Mouse (Mus musculus) CH12.LX (cell line): ENCODE measurements around the gene Tspan7. TPM values are rescaled to one million over a fixed set of nuclear protein-coding genes. Genes with fewer than 3 reads are reported as not detected.

ENCODE experiments used
- DNase-seq: peaks from one replicate; pipeline ENCODE4 v3.0.0-alpha.2; 2013; ENCODE audit errors: extremely low read depth
- H3K27ac ChIP-seq: 2 replicates; pipeline ENCODE4 v1.5.1; 2012; ENCODE audit warnings: low read depth, mild to moderate bottlenecking, control low read depth, moderate library complexity; ENCODE audit not compliant: insufficient read depth
- H3K27me3 ChIP-seq: replicated peaks from 2 replicates; pipeline ENCODE3; 2012; ENCODE audit warnings: inconsistent platforms
- H3K36me3 ChIP-seq, 2 experiments: replicated peaks in 1 of 2; 2 replicates each; pipeline versions ENCODE3 to v1.6.1; 2012; ENCODE audit warnings: inconsistent platforms in 1 of 2, low read length in 1 of 2, mild to moderate bottlenecking in 1 of 2, mixed read lengths in 1 of 2, moderate library complexity in 1 of 2; ENCODE audit not compliant: control insufficient read depth in 1 of 2, insufficient read depth in 1 of 2
- H3K4me1 ChIP-seq, 2 experiments: 2 replicates each; pipeline ENCODE4 v1.6.1; 2012; ENCODE audit warnings: inconsistent platforms in 1 of 2, moderate library complexity in 1 of 2; ENCODE audit not compliant: insufficient read depth in 2 of 2, control insufficient read depth in 1 of 2
- H3K4me2 ChIP-seq: 2 replicates; pipeline ENCODE4 v1.6.1; 2012; ENCODE audit warnings: low read depth, mild to moderate bottlenecking, control low read depth; ENCODE audit not compliant: poor library complexity, insufficient read depth, severe bottlenecking
- H3K4me3 ChIP-seq, 3 experiments: fragments of 150-350 bp in 1 of 3; sonication (generic) in 1 of 3; replicated peaks in 1 of 3; 2 replicates each; pipeline versions ENCODE3 to v1.5.1; 2011 to 2012; ENCODE audit warnings: low read depth in 2 of 3, low read length in 2 of 3, mild to moderate bottlenecking in 2 of 3, moderate library complexity in 2 of 3, control low read depth in 1 of 3, improper control_type of control experiment in 1 of 3, inconsistent platforms in 1 of 3, mixed read lengths in 1 of 3; ENCODE audit not compliant: poor library complexity in 1 of 3
- H3K79me2 ChIP-seq: replicated peaks from 2 replicates; pipeline ENCODE4 v1.6.1; 2012; ENCODE audit warnings: mild to moderate bottlenecking, moderate library complexity; ENCODE audit not compliant: control insufficient read depth, poor library complexity, insufficient read depth, severe bottlenecking; ENCODE audit errors: extremely low read depth
- H3K9ac ChIP-seq: 2 replicates; pipeline ENCODE4 v1.6.1; 2012; ENCODE audit warnings: low read depth, mild to moderate bottlenecking, control low read depth, moderate library complexity; ENCODE audit not compliant: insufficient read depth
- H3K9me3 ChIP-seq: replicated peaks from 2 replicates; pipeline ENCODE3; 2012; ENCODE audit warnings: low read length, inconsistent platforms, mixed read lengths
- BHLHE40 ChIP-seq: IDR thresholded peaks from 2 replicates; pipeline ENCODE4 v1.6.1; 2011; ENCODE audit warnings: mild to moderate bottlenecking, low read depth, low read length, improper control_type of control experiment
- ELF1 ChIP-seq: IDR thresholded peaks from 2 replicates; pipeline ENCODE4 v1.6.1; 2014; ENCODE audit warnings: low read depth, mild to moderate bottlenecking, inconsistent platforms, low read length, improper control_type of control experiment
- EP300 ChIP-seq: IDR thresholded peaks from 2 replicates; pipeline ENCODE4 v1.6.1; 2011; ENCODE audit warnings: low read length, improper control_type of control experiment
- ETS1 ChIP-seq: conservative IDR thresholded peaks from 2 replicates; pipeline ENCODE4 v1.6.1; 2012; ENCODE audit warnings: low read depth, mild to moderate bottlenecking, inconsistent platforms, low read length, improper control_type of control experiment, moderate library complexity
- GABPA ChIP-seq: IDR thresholded peaks from 2 replicates; pipeline ENCODE4 v1.6.1; 2012; ENCODE audit warnings: low read depth, low read length, improper control_type of control experiment, inconsistent platforms; ENCODE audit not compliant: insufficient replicate concordance
- HCFC1 ChIP-seq: IDR thresholded peaks from 2 replicates; pipeline ENCODE4 v1.6.1; 2012; ENCODE audit warnings: low read depth, mild to moderate bottlenecking, inconsistent platforms, low read length, improper control_type of control experiment
- IRF4 ChIP-seq: IDR thresholded peaks from 2 replicates; pipeline ENCODE4 v1.6.1; 2014; ENCODE audit warnings: low read depth, mild to moderate bottlenecking, inconsistent platforms, low read length, improper control_type of control experiment
- JUN ChIP-seq: IDR thresholded peaks from 2 replicates; pipeline ENCODE4 v1.6.1; 2011; ENCODE audit warnings: low read depth, mild to moderate bottlenecking, low read length, improper control_type of control experiment, moderate library complexity; ENCODE audit not compliant: insufficient read depth
- JUND ChIP-seq: conservative IDR thresholded peaks from 2 replicates; pipeline ENCODE4 v1.6.1; 2011; ENCODE audit warnings: low read depth, low read length, improper control_type of control experiment
- MAFK ChIP-seq: IDR thresholded peaks from 2 replicates; pipeline ENCODE4 v1.6.1; 2011; ENCODE audit warnings: low read length, improper control_type of control experiment; ENCODE audit not compliant: insufficient replicate concordance
- MAX ChIP-seq: IDR thresholded peaks from 2 replicates; pipeline ENCODE4 v1.6.1; 2011; ENCODE audit warnings: low read length, improper control_type of control experiment
- MAZ ChIP-seq: IDR thresholded peaks from 2 replicates; pipeline ENCODE4 v1.6.1; 2012; ENCODE audit warnings: low read depth, mild to moderate bottlenecking, inconsistent platforms, low read length, improper control_type of control experiment, moderate library complexity
- MEF2A ChIP-seq: IDR thresholded peaks from 2 replicates; pipeline ENCODE4 v1.6.1; 2014; ENCODE audit warnings: low read depth, mild to moderate bottlenecking, inconsistent platforms, low read length, improper control_type of control experiment, borderline replicate concordance
- MYC ChIP-seq: IDR thresholded peaks from 2 replicates; pipeline ENCODE4 v1.6.1; 2011; ENCODE audit warnings: low read depth, mild to moderate bottlenecking, improper control_type of control experiment, low read length
- NRF1 ChIP-seq: IDR thresholded peaks from 2 replicates; pipeline ENCODE4 v1.6.1; 2014; ENCODE audit warnings: low read depth, mild to moderate bottlenecking, inconsistent platforms, low read length, improper control_type of control experiment, moderate library complexity
- PAX5 ChIP-seq: IDR thresholded peaks from 2 replicates; pipeline ENCODE4 v1.6.1; 2012; ENCODE audit warnings: low read length, inconsistent platforms, mixed read lengths
- RCOR1 ChIP-seq: conservative IDR thresholded peaks from 2 replicates; pipeline ENCODE4 v1.6.1; 2012; ENCODE audit warnings: low read depth, mild to moderate bottlenecking, inconsistent platforms, low read length, improper control_type of control experiment
- SIN3A ChIP-seq: IDR thresholded peaks from 2 replicates; pipeline ENCODE4 v1.6.1; 2012; ENCODE audit warnings: low read length, improper control_type of control experiment, inconsistent platforms
- SMC3 ChIP-seq: IDR thresholded peaks from 2 replicates; pipeline ENCODE4 v1.6.1; 2011; ENCODE audit warnings: low read depth, low read length, improper control_type of control experiment
- TBP ChIP-seq: conservative IDR thresholded peaks from 2 replicates; pipeline ENCODE4 v1.6.1; 2011; ENCODE audit warnings: low read depth, low read length, improper control_type of control experiment
- UBTF ChIP-seq: IDR thresholded peaks from 2 replicates; pipeline ENCODE4 v1.6.1; 2012; ENCODE audit warnings: low read depth, mild to moderate bottlenecking, inconsistent platforms, low read length, improper control_type of control experiment, moderate library complexity
- USF2 ChIP-seq: conservative IDR thresholded peaks from 2 replicates; pipeline ENCODE4 v1.6.1; 2011; ENCODE audit warnings: low read depth, low read length, improper control_type of control experiment
- ZMIZ1 ChIP-seq: IDR thresholded peaks from 2 replicates; pipeline ENCODE4 v1.6.1; 2012; ENCODE audit warnings: low read depth, mild to moderate bottlenecking, inconsistent platforms, low read length, improper control_type of control experiment
- ZNF384 ChIP-seq: IDR thresholded peaks from 2 replicates; pipeline ENCODE4 v1.6.1; 2012; ENCODE audit warnings: low read depth, low read length, improper control_type of control experiment, inconsistent platforms
- dilution Hi-C: fragments of 300-500 bp; cut with MboI; formaldehyde crosslinking; loops from 2 replicates; pipeline ENCODE4 v1.14.3; 2020; ENCODE audit warnings: low sequenced_read_pairs; ENCODE audit not compliant: extremely low pct_unique_long_range_greater_than_20kb, extremely low pct_ligation_motif_present
- in situ Hi-C: fragments of 300-500 bp; cut with MboI; formaldehyde crosslinking; loops from 3 replicates; pipeline ENCODE4 v1.14.3; 2019; ENCODE audit warnings: low sequenced_read_pairs, low pct_ligation_motif_present, low pct_unique_long_range_greater_than_20kb, mixed read lengths
- polyA plus RNA-seq: library from polyadenylated mRNA; unstranded; fragments of >175 nt; gene quantifications from 2 replicates; pipeline ENCODE4 v1.2.1, GENCODE M21; 2012; ENCODE audit warnings: low read depth; ENCODE audit not compliant: insufficient read length
- total RNA-seq, 2 experiments: library from RNA; depleted of rRNA; stranded (reverse); fragments of 300-350 nt in 1 of 2; fragments of >200 nt in 1 of 2; gene quantifications; 2 replicates each; pipeline ENCODE4 v1.2.3; 2012 to 2014

Gene Tspan7
- total and polyA plus RNA-seq, 3 experiments, result not detected

DNA sequence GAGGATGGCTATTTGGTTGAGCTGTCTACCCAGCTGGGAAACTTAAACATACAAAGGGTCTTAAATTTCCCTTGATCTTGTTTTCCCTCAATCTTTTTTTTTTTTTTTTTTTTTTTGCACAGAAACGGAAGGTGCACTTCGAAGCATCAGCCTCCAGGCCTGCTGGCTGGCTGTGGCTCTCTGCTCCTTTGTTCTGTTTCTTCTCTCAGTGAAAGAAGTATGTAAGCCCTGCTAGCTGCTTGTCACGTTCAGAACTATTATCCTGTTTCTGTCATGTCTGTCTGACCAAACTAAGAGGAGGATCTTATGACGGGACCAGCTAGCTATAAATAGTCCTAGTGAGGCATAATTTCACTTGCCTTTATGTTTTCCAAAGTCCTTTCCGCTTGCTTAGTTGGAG lies 33.6 kb downstream of the Tspan7 start:
- Histone ChIP-seq H3K9me3 (no peaks in the 10 kb centered on the region), H3K27ac (no peak overlapping the region), H3K36me3 (no peaks in the 10 kb centered on the region), H3K9ac (no peak overlapping the region), H3K27me3 (no peaks in the 10 kb centered on the region), H3K4me2 (no peak overlapping the region), H3K4me3 (no peak overlapping the region), H3K79me2 (no peaks in the 10 kb centered on the region), H3K4me1 (no peaks in the 10 kb centered on the region)
- in situ Hi-C loops (no loop called here), dilution Hi-C loops (no loop called here)
- TF ChIP-seq MAX, result no peak
- TF ChIP-seq ETS1, result no peak
- no peak for TF ChIP-seq BHLHE40
- TF ChIP-seq IRF4, result no peak
- TF ChIP-seq ZNF384, result no peak
- TF ChIP-seq UBTF, result no peak
- no peak for TF ChIP-seq MAZ
- TF ChIP-seq EP300, result no peak
- no peak for TF ChIP-seq SMC3
- no peak for TF ChIP-seq ZMIZ1
- no peak for TF ChIP-seq TBP
- TF ChIP-seq JUND, result no peak
- no peak for TF ChIP-seq USF2
- TF ChIP-seq SIN3A, result no peak
- no peak for TF ChIP-seq MYC
- TF ChIP-seq NRF1, result no peak
- DNase-seq, result no peak

DNA sequence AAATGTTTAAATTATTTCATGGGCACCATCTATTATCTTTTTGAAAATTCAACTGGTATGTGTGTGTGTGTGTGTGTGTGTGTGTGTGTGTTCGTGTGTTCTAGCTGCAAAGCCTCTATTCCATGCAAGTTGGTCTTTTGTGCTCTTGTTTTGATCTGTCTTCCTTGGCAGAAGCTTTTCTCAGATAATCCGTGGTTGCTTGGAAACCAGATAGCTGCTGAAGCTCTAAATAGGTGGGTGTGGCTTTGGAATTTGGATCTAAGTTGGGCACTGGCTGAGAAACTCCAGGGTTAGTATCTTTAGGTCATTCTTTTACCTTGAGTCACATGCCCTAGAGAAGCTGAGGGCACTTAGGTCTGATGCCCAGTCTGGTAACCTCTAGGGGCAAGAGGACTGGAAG lies 50.5 kb downstream of the Tspan7 start:
- no peak overlapping the region for H3K4me3 ChIP-seq
- dilution Hi-C loops, result no loop called here
- no peak overlapping the region for H3K27ac ChIP-seq
- H3K79me2 ChIP-seq, result no peaks in the 10 kb centered on the region
- no peak for DNase-seq
- no peak overlapping the region for H3K4me2 ChIP-seq
- no peaks in the 10 kb centered on the region for H3K9me3 ChIP-seq
- no peak overlapping the region for H3K9ac ChIP-seq
- no peaks in the 10 kb centered on the region for H3K27me3 ChIP-seq
- H3K4me1 ChIP-seq, result no peaks in the 10 kb centered on the region
- H3K36me3 ChIP-seq, result no peaks in the 10 kb centered on the region
- in situ Hi-C loops, result no loop called here
- no peak for TF ChIP-seq GABPA
- no peak for TF ChIP-seq JUN
- no peak for TF ChIP-seq RCOR1
- TF ChIP-seq IRF4, result no peak
- no peak for TF ChIP-seq PAX5
- no peak for TF ChIP-seq MYC
- TF ChIP-seq TBP, result no peak
- TF ChIP-seq MEF2A, result no peak
- TF ChIP-seq BHLHE40, result no peak
- no peak for TF ChIP-seq MAFK
- no peak for TF ChIP-seq HCFC1
- no peak for TF ChIP-seq MAX
- no peak for TF ChIP-seq ELF1
